Mouse (Mus musculus): ENCODE results near the gene Sult2b1. TPM values are rescaled to one million over a fixed set of nuclear protein-coding genes. Genes with fewer than 3 reads are reported as not detected.
A peak's percentile ranks its signal among the peaks of the same experiment; 100 is the strongest.

The Sult2b1 gene
- total and polyA plus RNA-seq, 3 experiments: 0.49 to 2.9 (median 2.0) TPM

- no peak for DNase-seq
These were observed 60.7 kb downstream of the Sult2b1 start for GRCm38 (mm10) chr7:45723781-45724180.

GRCm38 (mm10) chr7:45723301-45723700, 61.2 kb downstream of the Sult2b1 start:
- DNase-seq: no peak

- no peak for DNase-seq
These were observed 62.1 kb downstream of the Sult2b1 start for GRCm38 (mm10) chr7:45722348-45722713.

- DNase-seq: peak; percentile 38
These were observed 62.7 kb downstream of the Sult2b1 start for GRCm38 (mm10) chr7:45721642-45722347.

GRCm38 (mm10) chr7:45721234-45721571, 63.3 kb downstream of the Sult2b1 start:
- DNase-seq: no peak

GRCm38 (mm10) chr7:45720413-45721233, 63.8 kb downstream of the Sult2b1 start, which contains the start of gene Fam83e:
Gene Fam83e (plus strand): TSS chr7:45721212.
- DNase-seq: no peak

GRCm38 (mm10) chr7:45719738-45720412, 64.6 kb downstream of the Sult2b1 start:
- no peak for DNase-seq

- no peak for DNase-seq
These were observed 65.3 kb downstream of the Sult2b1 start for GRCm38 (mm10) chr7:45719180-45719579.

- DNase-seq: no peak
These were observed 66.1 kb downstream of the Sult2b1 start for GRCm38 (mm10) chr7:45718331-45718730.

GRCm38 (mm10) chr7:45717918-45718297, 66.6 kb downstream of the Sult2b1 start, which contains the start of gene Sphk2:
Gene Sphk2 (minus strand): TSS chr7:45718002.
- DNase-seq: peak; percentile 97

GRCm38 (mm10) chr7:45716952-45717917, 67.2 kb downstream of the Sult2b1 start:
- peak; percentile 42 for DNase-seq

GRCm38 (mm10) chr7:45716460-45716857, 68.0 kb downstream of the Sult2b1 start:
- DNase-seq: no peak

- DNase-seq: peak; percentile 38
These were observed 68.6 kb downstream of the Sult2b1 start for GRCm38 (mm10) chr7:45715741-45716459.

- peak; percentile 99 for DNase-seq
These were observed 69.3 kb downstream of the Sult2b1 start, which contains the start of gene Rpl18 for GRCm38 (mm10) chr7:45715090-45715708. Gene Rpl18 (plus strand): TSS chr7:45715457.

- DNase-seq: no peak
These were observed 69.8 kb downstream of the Sult2b1 start for GRCm38 (mm10) chr7:45714630-45715089.

- peak; percentile 38 for DNase-seq
These were observed 70.5 kb downstream of the Sult2b1 start for GRCm38 (mm10) chr7:45713881-45714520.

- no peak for DNase-seq
These were observed 71.1 kb downstream of the Sult2b1 start for GRCm38 (mm10) chr7:45713396-45713795.

GRCm38 (mm10) chr7:45712022-45712757, 72.3 kb downstream of the Sult2b1 start:
- peak; percentile 90 for DNase-seq

All from adrenal gland, adult 2 months (tissue).